Mouse (Mus musculus): ENCODE measurements around the gene Unc13c. TPM values are rescaled to one million over a fixed set of nuclear protein-coding genes. Genes with fewer than 3 reads are reported as not detected.

Gene Unc13c
- total RNA-seq, 2 experiments from 2014 or later = 0.51 to 0.98 TPM

DNA sequence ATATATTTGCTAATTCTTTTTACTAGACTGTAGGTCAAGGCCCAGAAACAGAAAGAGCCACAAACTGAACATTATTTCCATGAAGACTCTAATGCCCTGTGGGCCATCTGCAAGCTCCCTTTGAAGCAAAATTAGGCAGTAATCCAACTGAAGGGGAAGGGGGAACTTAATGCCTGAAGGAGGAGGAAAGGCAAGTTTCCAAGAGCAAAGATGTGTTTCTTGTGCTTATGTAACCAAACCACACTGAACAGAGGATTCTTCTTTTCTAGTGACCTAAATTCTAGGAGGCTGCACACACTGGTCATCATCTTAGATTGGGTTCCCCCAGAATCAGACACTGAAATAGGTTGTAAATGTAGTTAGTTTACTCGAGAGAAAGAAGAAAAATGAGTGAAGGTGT is 85.6 kb downstream of the Unc13c start:
- DNase-seq (ENCODE audit: low spot score in 2 of 2) = no peak

DNA sequence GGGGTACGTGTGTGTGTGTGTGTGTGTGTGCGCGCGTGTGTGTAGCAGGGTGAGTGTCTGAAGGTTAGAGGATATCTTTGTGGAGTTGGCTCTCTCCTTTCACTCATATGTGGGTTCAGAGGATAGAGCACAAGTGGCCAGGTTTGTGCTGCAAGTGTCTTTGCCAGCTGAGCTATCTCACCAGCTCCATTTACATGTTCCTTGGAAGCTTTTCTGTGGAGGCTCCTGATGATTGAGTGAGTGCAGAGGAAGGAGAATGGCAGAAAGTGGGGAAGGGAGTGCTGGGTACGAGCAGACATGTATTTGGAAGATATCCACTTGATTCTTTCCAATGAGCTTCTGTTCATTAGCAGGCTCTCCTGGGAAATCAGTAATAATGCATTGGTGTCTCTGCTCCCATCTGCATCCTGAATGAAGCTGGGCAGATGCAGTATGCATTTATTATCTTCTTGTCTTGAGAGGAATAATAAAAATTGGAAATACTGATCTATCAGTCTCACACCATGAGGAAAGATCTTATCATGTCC is 86.3 kb downstream of the Unc13c start:
- DNase-seq (ENCODE audit: low spot score in 2 of 2) = no peak

DNA sequence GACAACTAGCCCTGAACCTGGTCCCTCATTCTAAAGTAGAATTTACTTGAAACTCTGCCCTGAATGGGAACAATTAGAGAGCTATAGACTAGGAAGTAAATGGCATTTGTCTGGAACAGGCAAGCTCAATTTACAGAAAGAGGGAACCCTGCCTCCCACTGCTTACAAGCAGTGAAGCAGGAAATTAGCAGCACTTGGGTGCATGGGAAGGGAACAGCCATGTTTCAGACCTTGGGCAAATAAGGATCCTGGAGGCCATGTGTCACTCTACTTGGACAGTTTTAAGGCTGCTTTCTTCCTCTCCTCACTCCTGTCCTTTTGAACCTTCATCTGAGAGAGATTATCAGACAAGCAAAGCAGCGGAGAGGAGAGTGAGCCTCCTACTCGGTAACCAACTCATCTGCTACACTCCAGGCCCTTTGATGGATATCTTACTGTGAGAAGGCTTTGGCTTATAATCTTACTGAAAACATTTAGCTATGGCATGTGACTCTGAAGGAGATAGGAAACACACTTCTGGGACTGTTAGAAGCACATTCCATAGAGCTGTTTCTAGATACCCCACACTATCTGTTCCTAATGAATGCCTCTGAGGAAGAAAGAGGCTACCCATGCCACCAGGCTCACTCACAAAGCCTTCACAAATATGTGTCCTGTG is 101.2 kb downstream of the Unc13c start:
- no peak for DNase-seq (ENCODE audit: low spot score in 2 of 2)

DNA sequence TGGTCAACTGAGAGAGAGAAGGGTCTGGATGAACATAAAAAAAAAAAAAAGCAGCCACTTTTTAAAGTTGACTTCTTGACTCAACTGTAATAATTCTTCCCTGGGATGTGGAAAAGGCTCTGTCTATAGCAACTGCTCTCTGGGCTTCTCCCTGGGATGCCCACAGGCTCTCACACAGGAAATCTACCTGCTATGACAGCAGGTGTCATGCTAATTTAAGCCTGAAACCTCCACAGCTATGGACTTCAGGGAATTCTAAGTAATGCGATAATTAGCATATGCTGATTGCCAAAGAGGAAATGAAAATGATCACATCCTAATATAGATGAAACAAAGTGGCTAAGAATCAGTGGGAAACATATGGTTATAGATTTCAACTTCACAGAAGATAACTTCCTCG is 102.1 kb downstream of the Unc13c start:
- DNase-seq (ENCODE audit: low spot score in 2 of 2) = no peak

DNA sequence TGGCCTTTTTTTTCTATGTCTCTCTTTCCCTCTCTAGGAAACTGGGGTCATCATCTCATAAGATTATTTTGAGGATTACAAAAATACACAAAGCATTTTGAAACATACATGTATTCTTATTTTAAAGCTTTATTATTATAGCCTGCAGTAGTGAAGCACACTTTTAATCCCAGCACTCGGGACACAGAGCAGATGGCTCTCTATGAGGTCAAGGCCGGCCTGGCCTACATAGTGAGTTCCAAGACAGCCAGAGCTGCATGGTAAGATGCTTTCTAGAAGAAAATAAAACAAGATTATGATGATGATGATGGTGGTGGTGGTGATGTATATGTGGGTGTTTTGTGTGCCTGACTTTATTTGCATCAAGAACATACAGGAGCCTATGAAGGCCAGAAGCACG is 109.3 kb downstream of the Unc13c start:
- DNase-seq (ENCODE audit: low spot score in 2 of 2) = no peak

DNA sequence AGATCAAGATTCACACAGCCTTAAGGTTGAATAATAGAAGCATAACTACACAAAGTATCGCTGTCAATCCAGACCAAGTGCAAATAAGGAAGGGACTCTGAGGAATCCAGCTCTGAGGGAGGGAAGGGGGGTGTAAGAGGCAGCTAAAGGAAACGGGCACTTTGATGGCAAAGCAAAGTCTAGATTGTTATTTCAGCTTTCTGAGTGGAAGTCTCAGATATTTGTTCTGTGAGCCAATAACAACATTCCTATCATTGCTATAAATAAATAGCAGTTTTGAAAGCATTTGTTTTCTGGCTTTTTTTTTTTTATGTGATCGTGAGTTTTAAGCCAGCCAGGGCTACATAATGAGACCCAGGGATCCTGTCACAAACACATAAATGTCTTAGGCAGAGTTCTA is 114.5 kb downstream of the Unc13c start:
- no peak for DNase-seq (ENCODE audit: low spot score in 2 of 2)

DNA sequence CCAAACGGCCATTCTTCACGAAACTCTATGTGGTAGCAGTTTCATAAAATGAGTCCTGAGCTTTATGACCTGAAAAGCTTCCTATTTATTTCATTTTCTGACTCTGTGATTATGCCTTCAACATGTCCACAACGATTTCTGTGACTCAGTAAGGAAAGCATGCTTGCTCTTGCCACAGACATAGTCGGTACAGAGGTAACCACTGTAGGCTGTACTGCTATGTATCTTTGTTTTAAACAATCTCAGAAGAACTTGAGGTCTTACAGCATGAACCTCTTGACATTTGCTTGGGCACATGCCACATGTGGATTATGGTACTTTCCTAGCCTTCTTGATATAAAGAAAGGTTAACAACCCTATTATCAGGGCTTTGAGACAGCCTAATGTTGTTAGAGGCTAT is 162.1 kb downstream of the Unc13c start:
- no peak for DNase-seq (ENCODE audit: low spot score in 2 of 2)

DNA sequence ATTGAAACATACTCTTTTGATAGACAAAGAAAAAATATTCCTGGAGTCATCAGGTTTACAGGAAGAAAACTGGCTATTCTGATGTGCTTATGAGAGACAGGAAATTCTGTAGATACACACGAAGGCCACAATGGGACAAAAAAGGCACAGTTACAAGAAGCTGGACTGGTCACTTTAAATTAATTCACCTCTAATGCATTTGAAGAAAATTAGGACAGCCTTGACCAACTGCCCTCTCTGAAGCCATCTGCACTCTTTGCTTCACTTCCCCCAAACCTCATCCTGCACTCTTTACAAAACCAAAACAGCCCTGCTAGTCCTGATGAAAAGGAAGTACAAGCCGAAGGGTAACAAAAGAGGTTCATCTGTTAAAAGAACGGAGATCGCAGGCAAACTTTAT is 194.2 kb downstream of the Unc13c start:
- DNase-seq (ENCODE audit: low spot score in 2 of 2) = no peak

DNA sequence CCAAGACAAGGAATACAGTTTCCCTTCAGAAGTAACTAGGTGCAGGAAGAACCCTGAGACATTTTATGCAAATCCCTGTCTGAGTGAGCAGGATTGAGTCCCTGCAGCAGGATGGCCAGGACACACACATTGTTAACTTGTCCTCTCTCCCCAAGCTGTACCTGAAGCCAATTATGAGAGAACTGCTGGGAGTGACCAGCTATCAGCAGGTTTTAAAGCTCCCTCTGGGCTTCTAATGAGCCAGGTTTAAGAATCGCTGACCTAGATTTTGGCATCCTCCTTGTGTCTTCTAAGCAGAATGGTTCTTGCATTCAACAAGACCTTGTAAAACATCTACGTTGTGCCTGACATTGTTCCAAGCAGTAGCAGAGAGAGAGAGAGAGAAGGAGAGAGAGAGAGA is 213.6 kb downstream of the Unc13c start:
- DNase-seq (ENCODE audit: low spot score in 2 of 2) = no peak

DNA sequence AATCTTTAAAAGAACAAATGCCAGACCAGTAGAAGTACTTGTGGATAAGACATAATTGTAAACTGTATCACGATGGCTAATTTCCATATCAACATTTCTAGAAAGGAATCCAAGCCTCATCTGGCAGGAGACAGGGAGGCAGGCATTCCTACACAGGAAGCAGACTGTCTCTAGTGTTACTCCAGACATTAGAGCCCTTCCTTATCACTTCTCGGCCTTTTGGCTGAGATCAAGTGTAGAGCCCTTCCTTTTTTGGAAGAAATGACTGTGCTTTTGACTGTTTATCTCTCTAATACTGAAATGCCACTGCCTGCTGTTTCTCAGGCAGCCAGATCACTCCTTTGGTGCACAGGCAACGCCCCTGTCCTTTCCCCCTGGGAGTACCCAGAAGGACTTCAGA is 215.3 kb downstream of the Unc13c start:
- DNase-seq (ENCODE audit: low spot score in 2 of 2) = no peak

DNA sequence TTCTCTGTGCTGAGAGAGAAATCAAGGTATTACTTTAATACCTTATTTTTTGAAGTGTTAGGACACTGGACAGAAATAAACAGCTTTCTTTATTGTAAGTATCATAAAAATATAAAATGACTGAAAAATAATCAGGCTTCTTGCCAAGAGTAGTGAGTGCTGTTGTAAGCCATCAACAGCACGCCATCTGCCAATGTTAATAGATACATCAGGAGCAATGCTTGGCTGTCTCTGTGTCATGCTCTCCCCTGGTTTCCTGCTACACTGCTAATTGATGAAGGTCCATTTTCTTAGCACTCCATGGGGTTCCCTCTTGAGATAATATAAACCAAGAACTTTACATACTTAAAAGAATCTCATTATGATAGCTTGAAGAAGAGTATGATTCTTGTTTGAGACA is 217.4 kb downstream of the Unc13c start:
- no peak for DNase-seq (ENCODE audit: low spot score in 2 of 2)

DNA sequence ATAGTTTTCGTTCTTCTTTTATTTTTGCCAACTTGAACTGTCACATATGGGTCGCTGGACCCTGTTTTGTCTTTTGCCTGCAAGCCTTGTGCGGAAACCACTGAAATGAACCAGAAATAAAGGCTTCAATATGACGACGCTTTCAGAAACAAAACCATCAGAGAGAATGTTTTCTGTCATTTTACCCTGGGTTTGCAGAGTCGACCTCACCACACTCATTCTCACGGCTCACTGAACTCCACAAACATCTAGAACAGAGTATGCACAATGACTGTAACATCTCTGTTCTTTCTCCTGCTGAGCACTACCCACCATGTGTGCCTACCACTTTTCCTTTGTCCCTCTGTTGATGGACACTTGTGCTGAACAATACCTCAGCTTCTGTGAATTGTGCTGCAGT is 234.3 kb downstream of the Unc13c start:
- no peak for DNase-seq (ENCODE audit: low spot score in 2 of 2)

DNA sequence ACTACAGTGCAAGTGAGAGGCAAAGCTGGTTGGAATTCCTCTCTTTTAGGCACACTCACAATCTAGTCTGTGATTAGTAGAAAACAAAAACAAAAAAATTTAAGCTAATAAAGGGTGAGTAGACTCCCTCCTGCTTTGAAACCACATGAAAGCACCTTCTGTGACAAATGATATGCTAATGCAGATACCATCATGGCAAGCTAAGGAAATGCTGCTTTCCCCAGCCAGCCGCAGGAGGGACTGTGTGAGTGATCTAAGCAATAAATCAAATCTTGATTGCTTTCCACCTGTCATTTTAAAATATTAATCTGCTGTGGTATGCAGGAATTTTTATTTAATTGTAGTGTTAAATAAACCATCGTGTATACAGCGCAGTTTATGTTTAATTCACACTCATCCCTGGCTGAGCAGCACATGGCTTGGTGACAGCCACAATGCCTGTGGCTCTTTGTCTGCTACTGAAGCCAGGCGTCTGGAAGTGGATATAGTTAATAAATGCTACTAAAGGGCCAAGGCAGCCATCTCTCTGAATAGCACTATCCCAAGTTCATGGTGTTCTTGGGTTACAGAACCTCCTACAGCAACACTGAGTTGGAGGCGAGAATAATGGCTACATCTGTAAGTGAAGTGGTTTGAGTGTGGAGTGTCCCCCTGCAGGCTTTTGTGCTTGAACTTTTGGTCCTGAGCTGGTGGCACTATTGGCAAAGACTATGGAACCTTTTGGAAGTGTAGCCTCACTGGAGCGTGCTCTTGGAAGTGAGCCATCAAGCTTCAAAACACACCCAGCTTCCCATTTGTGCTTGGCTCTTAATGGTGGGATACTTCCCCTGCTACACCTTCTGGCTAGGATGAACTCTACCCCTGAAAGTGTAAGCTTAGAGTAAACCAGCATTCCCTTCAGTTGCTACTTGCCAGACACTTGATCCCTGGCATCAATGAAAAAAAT is 242.8 kb downstream of the Unc13c start:
- DNase-seq (ENCODE audit: low spot score in 2 of 2) = no peak

DNA sequence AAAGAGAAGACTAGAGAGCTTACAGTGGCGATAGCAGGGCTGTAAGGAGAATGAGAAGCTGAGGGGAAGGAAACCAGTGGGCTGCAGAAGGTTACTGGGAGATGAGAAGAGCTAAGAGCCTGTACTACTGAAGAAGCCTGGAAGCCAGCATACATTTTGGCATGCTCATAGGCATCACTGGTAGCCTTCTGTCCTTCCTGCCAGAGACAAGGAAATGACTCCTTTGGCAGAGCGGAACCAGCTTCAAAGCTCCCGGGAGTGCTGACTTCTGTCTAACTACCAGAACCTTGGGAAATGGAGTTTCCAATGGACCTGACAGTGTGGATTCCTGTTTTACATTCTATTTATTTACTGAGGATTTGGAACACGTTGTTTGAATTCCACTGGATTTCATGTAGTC is 244.0 kb downstream of the Unc13c start:
- DNase-seq (ENCODE audit: low spot score in 2 of 2) = no peak

DNA sequence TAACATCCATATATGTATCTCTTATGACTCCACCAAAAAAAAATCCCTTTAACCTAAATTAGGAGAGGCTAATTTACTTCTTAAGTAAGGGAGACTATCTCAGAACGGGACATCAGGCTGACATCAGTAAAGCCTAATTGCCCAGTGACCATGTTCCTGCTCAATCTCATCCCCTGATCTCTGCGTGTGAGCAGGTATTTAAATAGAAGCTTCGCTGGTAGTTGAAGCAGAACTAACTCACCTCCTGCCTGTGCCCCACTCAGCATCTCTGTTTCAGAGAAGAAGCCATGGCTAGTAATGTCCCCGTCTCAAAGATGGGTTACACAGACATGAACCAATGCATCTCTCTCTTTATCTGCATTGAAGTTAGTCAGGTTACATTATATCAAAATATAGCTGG is 255.3 kb downstream of the Unc13c start:
- no peak for DNase-seq (ENCODE audit: low spot score in 2 of 2)

DNA sequence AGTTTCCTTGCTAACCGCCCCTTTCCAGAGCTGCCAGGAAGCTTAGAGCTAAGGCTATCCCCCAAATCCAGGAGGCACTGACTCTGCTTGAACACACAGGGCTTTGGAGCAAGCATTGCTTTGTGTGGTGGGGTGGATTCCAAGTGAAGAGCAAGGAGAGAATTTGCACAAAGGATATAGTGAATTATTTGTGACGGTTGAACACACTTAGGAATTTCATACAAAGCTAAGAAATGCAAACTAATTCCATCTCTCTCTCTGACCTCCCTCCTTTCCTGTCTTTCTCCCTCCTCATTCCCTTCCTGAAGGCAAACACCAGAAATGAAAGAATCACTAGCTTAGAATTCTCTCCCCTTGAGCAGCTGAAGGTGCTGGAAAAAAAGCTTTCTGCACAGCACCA is 271.7 kb downstream of the Unc13c start:
- no peak for DNase-seq (ENCODE audit: low spot score in 2 of 2)

DNA sequence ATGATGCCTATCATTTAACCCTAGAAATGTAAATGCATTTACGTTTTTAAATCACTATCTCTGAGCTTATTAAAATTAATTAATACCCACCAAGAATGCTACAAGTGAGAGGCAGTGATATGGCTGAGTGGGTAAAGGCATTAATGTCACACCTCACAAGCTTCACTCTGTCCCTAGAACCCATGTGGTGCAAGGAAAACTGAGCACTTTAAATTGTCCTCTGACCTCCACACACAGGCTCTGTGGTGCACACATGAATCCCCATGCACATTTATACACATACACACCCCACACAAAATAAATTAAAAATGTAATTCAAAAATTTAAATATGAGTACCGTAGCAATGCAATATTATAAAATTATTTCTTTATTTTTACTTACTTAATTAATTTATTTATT is 287.2 kb downstream of the Unc13c start:
- DNase-seq (ENCODE audit: low spot score in 2 of 2) = no peak

DNA sequence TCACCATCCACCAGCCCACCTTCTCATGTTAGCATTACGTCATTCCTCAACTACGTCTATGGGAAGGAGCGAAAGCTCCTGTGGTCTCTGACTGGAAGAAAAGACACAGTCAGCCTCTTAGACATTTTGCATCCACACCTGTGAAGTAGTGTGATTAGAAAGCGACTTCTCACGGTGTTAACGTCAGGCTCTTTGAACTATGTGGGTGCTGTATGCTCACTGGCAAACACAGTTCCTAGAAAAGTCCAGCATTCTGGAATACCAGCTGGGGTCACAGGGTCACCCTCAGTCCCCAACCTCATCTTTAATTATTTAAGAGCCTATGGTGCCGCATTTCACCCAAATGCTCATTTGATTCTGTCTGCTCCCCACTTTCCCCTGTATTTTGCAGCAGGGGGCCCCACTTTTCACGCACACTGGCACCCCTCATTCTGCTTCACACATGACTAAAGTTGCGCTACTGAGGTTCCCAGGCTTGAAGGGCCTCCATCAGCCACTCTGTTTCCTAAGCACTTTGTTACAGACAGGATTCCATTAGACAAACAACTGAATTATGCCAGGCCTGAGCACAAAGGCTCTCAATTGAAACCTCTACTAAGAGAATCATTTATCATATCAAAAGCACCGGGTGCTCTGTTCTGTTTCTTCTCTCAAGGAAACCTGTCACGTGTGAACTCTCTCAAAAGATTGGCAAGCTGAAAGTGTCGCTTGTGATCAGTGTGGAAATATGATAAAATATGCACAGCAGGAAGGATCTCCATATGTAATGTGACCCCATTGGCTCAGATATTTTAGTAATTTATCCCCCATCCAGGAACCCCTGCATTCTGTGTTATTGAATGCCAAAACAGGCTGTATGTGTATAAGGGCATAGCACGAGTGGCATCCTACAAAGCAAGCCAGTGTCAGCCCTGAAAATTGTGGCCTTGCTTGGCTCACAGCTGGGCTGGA is 287.9 kb downstream of the Unc13c start:
- no peak for DNase-seq (ENCODE audit: low spot score in 2 of 2)

DNA sequence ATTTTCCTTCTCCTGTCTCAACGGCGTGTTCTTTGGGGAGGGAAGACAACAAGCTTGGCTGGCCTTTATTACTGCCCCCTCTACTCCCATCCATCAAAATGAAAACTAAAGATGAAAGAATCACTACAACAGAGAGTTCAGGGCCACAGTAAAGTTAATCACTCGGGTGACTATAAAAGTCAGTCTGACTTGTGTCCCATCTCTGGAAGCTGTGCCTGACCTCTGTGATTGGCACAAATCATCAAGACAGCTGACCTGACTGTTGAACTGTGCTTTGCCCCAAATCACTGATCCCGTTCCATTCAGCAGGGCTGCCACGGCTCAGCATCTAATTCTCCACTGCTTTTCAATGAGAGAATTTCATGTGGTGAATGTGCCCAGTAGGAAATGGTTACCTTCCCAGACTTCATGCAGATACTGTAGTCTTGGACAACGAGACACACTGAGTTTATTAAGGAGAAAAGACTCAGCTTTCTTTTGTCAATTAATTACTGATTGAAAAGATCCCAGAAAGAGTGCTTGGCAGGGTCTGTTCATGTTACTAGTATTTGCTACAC is 297.0 kb downstream of the Unc13c start:
- DNase-seq (ENCODE audit: low spot score in 2 of 2) = no peak

DNA sequence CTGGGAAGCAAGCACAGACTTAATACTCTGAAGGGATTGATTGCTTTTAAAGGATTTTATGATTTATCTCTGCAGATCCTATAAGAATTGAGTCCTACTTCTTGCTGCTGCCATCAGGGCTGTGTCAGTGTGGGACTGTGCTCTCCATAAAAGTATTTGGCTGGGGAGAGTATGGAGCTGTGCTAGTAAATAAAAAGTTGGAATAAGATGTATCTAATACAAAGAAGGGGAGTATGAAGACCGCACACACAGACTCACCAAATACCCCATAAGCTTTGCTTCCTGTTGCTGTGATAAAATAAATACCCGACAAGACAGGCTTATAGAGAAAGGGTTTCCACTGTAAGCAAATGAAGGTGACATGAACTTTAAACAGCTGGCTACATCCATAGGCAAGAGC is 298.7 kb downstream of the Unc13c start:
- DNase-seq (ENCODE audit: low spot score in 2 of 2) = no peak

DNA sequence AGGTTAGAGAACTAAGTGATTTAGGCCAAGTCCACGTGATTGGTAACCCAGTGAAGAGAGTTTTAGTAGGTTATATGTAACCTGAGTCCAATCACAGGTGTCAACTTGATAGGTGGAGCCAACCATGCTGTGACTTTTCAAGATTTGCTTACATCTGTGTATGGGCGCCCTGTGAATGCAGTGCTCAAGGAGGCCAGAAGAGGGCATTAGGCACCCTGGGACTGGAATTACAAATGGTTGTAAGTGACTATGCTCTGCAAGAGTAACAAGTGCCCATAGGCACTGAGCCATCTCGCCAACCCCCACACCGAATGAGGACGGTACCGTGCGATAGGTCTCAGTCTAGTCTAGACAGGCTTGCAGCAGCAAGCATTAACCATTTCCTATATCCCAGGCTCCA is 305.9 kb downstream of the Unc13c start:
- no peak for DNase-seq (ENCODE audit: low spot score in 2 of 2)
